Mouse (Mus musculus): ENCODE results near the gene Btla. TPM values are rescaled to one million over a fixed set of nuclear protein-coding genes. Genes with fewer than 3 reads are reported as not detected.

Btla gene
- polyA plus RNA-seq, 1 experiment from 2014 or later: 0.27 TPM

GRCm38 (mm10) chr16:45261321-45261720 is 37.2 kb downstream of the Btla start:
- Histone ChIP-seq H3K4me3 (replicated peaks) (no peak overlapping the region), H3K27me3 (no peaks in the 10 kb centered on the region), H3K9me3 (replicated peaks) (no peaks in the 10 kb centered on the region), H3K9ac (no peak overlapping the region), H3K4me2 (no peak overlapping the region), H3K36me3 (no peaks in the 10 kb centered on the region), H3K4me1 (replicated peaks) (no peaks in the 10 kb centered on the region), H3K27ac (no peak overlapping the region)
- no peak for DNase-seq
- 51% methylated on average over 2 of the region's 2 CpGs for WGBS (ENCODE audit: insufficient replicate concordance)
- no peak for ATAC-seq (ENCODE audit: low read depth)

DNA sequence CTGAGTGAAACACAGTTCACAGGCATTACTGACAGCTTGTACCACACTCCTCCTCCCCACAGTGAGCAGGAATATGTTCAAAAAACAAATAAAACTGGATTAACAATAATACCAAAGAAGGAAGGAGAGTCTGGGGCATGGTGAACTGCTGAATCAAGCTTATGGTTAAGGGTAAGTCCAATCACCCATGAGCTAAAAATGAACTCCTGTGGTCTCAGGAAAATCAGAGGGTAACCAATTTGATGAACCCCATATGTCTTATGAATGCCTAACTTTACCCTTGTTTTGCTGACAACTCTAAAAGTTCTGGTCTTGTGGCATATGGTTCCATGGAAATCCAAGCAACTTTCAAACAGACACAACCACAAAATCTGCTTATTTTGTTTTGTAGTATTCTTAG is 37.9 kb downstream of the Btla start:
- Histone ChIP-seq H3K4me1 (replicated peaks) (no peaks in the 10 kb centered on the region), H3K27me3 (no peaks in the 10 kb centered on the region), H3K4me3 (replicated peaks) (no peak overlapping the region), H3K9me3 (replicated peaks) (no peaks in the 10 kb centered on the region), H3K36me3 (no peaks in the 10 kb centered on the region), H3K9ac (no peak overlapping the region), H3K4me2 (no peak overlapping the region), H3K27ac (no peak overlapping the region)
- no peak for ATAC-seq (ENCODE audit: low read depth)
- DNase-seq: no peak

- Histone ChIP-seq H3K4me3 (replicated peaks) (no peak overlapping the region), H3K36me3 (no peaks in the 10 kb centered on the region), H3K9ac (no peak overlapping the region), H3K9me3 (replicated peaks) (no peaks in the 10 kb centered on the region), H3K4me2 (no peak overlapping the region), H3K27ac (no peak overlapping the region), H3K27me3 (no peaks in the 10 kb centered on the region), H3K4me1 (replicated peaks) (no peaks in the 10 kb centered on the region)
- 54% methylated on average over 2 of the region's 2 CpGs for WGBS (ENCODE audit: insufficient replicate concordance)
- no peak for DNase-seq
- ATAC-seq (ENCODE audit: low read depth): no peak
Measured at GRCm38 (mm10) chr16:45269886-45270285, 45.8 kb downstream of the Btla start.

GRCm38 (mm10) chr16:45283093-45283492 is 59.0 kb downstream of the Btla start:
- Histone ChIP-seq H3K9me3 (replicated peaks) (no peaks in the 10 kb centered on the region), H3K9ac (no peak overlapping the region), H3K4me1 (replicated peaks) (no peaks in the 10 kb centered on the region), H3K36me3 (no peaks in the 10 kb centered on the region), H3K27ac (no peak overlapping the region), H3K4me2 (no peak overlapping the region), H3K27me3 (no peaks in the 10 kb centered on the region), H3K4me3 (replicated peaks) (no peak overlapping the region)
- DNase-seq (no peak), ATAC-seq (ENCODE audit: low read depth) (no peak)
- 29% methylated on average over 1 of the region's 1 CpGs for WGBS (ENCODE audit: insufficient replicate concordance)

GRCm38 (mm10) chr16:45297806-45298205 is 73.7 kb downstream of the Btla start:
- no peak overlapping the region for H3K27ac ChIP-seq
- H3K4me2 ChIP-seq: no peak overlapping the region
- 28% methylated on average over 3 of the region's 3 CpGs for WGBS (ENCODE audit: insufficient replicate concordance)
- no peaks in the 10 kb centered on the region for H3K36me3 ChIP-seq
- no peak overlapping the region for H3K4me3 ChIP-seq (replicated peaks)
- ATAC-seq (ENCODE audit: low read depth) (no peak), DNase-seq (no peak)
- H3K9ac ChIP-seq: no peak overlapping the region
- H3K9me3 ChIP-seq (replicated peaks): no peaks in the 10 kb centered on the region
- no peaks in the 10 kb centered on the region for H3K4me1 ChIP-seq (replicated peaks)
- H3K27me3 ChIP-seq: no peaks in the 10 kb centered on the region

Other genes starting within 250 kb of the Btla start
- gene Ccdc80, start 130.9 kb upstream of the Btla start, polyA plus RNA-seq (2015; fragmentation: Nextera tagmentation; extraction: Ambion mirVana): 7.5 and 10.7 TPM in 2 replicates
- gene Slc35a5, start 65.6 kb upstream of the Btla start, polyA plus RNA-seq (2015; fragmentation: Nextera tagmentation; extraction: Ambion mirVana): 6.0 and 6.8 TPM in 2 replicates
- gene Atg3, start 65.5 kb upstream of the Btla start, polyA plus RNA-seq (2015; fragmentation: Nextera tagmentation; extraction: Ambion mirVana): 21.7 and 22.2 TPM in 2 replicates
- 0.84 and 1.4 TPM in 2 replicates for gene Cd200, start 184.7 kb downstream of the Btla start, polyA plus RNA-seq (2015; fragmentation: Nextera tagmentation; extraction: Ambion mirVana)

All from liver, embryonic 13.5 days (tissue).